Mouse (Mus musculus): Measurements from ENCODE around the gene Dmpk.

DNA sequence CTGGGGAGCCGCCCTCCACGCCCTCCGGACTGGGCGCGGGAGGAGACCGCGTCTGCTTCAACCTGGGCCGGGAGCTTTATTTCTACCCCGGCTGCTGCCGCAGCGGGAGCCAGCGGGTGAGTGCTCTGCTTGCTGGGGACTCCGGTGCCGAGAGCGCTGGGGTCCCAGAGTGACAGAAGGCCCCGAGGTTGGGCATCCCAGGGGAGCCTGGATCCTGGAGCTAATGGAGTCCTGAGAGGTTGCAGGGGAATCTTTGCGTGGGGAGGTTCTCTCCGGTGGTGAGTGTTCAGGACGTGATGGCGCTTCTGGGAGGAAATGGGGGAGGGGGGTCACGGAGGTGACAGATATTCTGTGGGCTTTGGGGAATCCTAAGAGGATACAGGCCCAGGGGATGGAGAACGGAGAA is 7.1 kb upstream of the Dmpk start:
- TF ChIP-seq GATA1 (IDR thresholded peaks at IDR 0.05; ENCODE audit: low read length), result no peak
- no peak for TF ChIP-seq TAL1 (IDR thresholded peaks at IDR 0.05; ENCODE audit: low read length)
